Mouse (Mus musculus): ENCODE measurements around the gene Tmem82. TPM values are rescaled to one million over a fixed set of nuclear protein-coding genes. Genes with fewer than 3 reads are reported as not detected.

Tmem82 gene
- total RNA-seq (2021) = 1 to 10 TPM in 1 of 2 experiments, under 1 TPM in 1; 0.35 to 1.3 TPM

DNA sequence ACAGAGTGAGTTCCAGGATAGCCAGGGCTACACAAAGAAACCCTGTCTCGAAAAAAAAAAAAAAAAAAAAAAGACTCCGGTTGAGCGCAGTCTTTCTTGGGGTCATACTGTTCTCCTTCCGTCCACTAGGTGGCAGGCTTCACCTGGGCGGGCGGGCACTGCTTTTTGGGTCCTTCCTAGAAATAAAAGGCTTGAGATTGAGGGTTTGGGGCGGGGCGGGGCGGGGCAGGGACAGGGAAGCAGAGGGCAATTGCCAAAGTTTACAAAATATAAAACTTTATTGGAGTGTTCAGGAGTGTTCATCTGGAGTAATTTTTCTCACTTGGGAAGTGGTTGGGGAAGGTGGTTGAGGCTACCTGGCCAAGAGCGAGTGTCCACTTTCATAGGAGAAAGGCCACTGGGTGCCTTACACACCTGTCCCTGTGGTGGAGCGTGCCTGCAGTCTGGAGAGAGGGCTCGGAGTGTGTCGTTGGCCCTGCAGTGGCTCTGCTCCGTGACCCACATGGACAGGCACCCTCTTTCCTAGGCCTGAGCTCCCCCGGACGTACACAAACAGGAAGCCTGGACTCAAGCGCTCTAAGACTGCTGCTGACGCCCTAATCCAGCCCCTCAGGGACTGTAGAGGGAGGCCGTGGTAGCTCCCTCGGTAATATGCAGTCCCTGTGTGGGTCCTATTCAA lies at the start of gene Tmem82:
Gene Tmem82, minus strand, starts transcription at position 69 of the 679 bp plus-strand sequence.
- intact Hi-C loops (cut with DNase I) = no loop called here
- DNase-seq (ENCODE audit: low spot score in 2 of 2) = no peak

DNA sequence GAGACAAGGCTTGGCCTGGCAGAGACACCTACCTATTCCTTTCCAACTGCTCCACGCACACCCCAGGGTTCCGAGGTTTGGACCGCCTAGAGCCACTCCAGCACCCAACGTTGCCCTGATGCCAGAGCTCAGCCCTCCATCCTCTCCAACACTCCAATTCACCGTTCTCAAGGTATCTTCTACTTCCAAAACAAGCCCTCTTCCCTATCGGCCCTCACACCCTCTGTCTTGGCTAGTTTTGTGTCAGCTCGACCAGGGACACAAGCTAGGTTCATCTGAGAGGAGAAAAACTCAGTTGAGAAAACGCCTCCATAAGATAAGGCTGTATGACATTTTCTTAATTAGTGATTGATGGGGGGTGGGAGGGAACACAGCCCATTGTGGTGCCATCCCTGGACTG lies 46.4 kb upstream of the Tmem82 start, which contains the start of gene Plekhm2:
Gene Plekhm2, minus strand, starts transcription at position 101 of the 400 bp plus-strand sequence.
- no peak for DNase-seq (ENCODE audit: low spot score in 2 of 2)
- intact Hi-C loops (cut with DNase I) = no loop called here

DNA sequence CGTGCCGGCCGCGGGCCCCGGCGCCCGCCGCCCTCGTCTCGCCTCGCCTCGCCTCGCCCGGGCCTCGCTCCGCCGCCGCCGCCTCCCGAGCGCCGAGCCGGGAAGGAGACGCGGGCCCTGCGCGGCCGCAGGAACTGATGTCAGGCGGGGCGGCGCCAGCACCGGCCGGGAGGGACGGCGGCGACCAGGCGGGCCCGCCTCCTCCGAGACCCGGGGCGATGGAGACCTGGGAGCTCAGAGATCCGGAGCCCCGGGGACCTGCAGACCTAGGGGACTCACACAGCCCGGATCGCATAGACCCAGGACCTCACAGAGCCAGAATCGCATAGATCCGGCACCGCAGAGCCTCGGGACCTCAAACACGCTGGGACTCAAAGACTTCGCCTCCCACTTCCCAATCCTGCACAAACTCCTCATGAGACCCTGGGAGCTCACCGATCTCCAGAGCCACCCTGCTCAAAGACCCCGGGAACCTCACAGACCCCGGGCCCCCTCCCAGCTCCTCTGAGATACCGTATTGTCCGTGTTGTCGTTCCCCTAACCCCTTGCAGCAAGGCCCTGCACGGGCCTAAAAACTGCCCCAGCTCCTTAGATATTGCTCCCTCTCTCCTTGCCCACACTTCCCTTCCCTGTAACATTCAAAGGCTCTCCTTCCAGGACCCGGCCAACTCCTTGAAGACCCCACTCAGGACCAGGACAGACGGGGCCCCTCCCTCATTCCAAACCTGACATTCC lies 45.7 kb upstream of the Tmem82 start:
- DNase-seq (ENCODE audit: low spot score in 2 of 2) = peak; percentile 76 to 82
- intact Hi-C loops (cut with DNase I) = no loop called here

DNA sequence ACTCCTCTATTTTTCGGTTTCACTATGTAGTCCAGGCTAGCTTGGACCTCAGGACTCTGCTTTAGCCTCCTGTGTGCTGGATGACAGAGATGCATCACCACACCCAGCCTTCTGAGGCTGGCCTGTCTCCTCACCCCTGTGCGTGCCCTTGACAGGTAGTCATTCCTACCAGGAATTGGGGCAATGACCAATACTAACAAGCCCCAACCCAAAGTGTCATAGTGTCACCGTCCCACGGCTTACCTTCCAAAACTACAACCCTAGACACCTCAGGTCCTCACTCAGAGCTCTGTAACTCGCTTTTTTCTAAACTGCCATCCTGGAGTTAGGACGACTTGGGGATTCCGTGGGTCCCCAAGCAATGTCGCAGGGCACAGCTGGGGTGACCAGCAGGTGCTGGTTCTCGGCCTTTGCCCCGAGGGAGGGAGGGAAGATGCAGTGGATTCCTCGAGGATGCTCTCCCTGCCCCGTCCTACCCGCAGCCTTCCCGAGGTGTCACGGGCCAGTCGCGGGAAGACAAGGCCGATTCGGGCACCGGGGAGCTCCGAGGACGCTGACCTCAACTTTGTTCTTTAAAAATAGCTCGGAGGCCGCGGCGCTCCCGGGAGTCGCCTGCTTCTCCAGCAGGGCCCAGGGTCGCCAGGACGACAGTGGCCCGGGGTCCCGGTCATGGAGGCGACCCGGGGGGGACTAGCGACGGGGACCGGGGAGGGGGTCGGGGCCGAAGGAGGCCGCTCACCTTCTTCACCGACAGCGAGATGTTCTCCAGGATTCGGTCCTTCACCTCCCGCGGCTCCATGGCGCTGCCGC lies 44.9 kb upstream of the Tmem82 start:
- intact Hi-C loops (cut with DNase I) = no loop called here

DNA sequence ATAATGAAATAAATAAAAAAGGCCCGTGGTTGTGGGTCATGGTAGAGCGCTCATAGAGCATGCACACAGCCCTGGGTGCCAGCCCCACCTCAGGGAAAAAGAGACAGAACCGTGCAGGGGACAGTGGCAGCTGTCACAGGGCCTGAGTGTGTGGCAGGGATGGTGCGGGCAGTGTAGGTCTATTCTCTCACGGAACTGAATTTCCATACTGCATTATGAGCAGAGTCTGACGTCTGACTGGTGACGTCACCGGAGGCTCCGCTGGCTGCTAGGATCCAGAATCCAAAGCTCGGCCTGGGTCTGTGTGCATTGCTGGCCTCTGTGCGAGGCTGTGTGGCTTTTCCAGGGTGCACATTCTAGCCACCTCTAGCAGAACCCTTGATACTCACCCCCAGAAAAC lies 42.5 kb upstream of the Tmem82 start:
- intact Hi-C loops (cut with DNase I) = no loop called here
- no peak for DNase-seq (ENCODE audit: low spot score in 2 of 2)

More for the DNA sequence above, 44.9 kb upstream of the Tmem82 start:
- DNase-seq (ENCODE audit: low spot score in 2 of 2) = peak; percentile 14 to 46

DNA sequence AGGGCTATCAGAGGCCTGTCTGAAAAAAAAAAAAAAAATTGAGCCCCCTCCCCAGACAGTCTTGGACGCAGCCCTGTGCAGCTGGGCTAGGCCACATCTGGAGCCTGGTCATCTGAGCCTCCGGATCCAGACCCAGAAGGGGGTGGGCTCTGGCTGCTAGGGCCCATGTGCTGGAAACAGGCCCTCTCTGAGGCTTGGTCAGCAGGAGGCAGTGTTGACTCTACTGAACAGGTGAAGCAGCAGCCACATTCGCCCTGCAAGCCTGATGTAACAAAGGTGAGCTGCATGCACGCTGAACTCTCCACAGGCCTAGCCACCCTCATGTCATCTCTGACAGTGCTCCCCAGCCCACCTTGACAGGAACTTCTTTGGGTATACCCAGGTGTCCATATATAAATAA lies 41.3 kb upstream of the Tmem82 start:
- no peak for DNase-seq (ENCODE audit: low spot score in 2 of 2)
- intact Hi-C loops (cut with DNase I) = no loop called here

DNA sequence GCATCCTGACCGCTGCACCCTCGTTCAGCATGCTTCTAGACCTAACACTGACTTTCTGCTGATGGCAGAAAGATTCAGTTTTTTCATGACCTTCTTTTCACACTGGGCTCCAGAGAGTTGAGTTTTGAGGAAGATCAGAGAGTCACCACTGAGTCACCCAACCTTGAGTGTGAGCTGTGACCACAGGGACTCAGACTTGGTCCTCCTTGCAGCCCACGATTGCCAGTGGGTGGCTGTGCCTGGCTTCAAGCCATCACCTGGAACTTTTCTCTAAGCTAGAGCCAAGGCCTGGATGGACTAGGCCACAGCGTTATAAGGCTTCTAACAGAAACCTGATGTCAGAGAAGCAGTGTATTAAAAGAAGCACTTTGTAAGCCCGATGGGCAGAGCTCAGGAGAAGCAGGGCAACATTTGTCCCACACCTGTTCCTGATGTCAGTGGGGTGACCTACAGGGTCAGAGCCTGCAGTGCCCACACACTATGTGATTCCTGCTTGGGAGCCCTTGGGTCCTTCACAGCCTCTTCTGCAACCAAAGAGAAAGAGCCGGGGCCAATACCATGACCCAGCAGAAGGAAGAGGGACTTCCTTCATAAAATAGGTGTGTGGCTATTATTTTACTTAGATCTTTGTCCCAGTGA lies 40.5 kb upstream of the Tmem82 start:
- intact Hi-C loops (cut with DNase I) = no loop called here
- no peak for DNase-seq (ENCODE audit: low spot score in 2 of 2)

DNA sequence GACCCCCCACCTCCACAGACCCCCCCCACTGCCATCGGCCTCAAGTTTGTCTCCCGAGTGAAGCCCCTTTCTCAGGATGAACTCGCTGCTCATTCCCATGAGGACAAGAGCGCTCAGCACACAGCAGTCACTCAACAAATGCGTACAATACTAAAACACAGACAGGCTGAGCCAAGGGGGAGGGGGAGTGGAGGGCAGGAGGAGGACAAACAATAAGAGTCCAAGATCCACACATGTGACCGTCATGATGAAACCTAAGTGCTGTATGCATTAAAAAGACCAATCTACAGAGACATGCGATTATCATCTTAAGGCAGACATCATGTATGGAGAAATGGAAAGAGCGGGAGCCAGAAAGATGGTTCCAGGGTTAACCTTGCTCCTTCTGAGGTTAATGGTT lies 38.5 kb upstream of the Tmem82 start:
- intact Hi-C loops (cut with DNase I) = no loop called here
- no peak for DNase-seq (ENCODE audit: low spot score in 2 of 2)

DNA sequence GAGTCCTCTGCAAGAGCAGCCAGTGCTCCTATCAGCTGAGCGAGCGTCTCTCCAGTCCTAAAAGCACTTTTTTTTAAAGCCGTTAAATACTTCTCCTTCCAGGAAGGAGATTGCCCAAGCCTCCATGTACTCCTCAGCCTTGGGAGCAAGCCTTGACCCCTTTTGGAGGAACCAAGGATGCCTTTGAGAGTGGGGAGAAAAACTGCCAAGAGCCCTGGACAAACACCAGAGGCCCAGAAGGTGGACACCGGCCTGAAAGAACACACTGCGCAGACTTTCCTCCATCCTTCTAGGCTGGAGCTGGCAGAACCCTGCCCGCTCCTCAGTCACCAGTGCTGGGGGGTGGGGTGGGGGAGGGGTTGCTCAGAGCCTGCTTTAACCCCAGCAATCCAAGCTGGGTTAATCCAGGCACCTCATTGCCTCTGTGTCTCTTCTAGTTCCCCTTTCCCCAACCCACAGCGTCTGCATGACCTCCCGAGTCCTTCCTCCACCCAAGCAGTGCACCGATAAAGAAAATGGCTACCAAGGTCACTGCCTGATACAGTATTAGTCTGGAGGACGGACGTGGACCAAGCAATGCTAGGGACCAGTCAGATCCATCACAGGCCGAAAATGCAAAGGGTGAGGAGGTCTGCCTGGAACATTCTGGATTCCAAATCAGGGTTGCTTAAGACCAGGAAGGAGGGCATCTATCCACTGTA lies 37.6 kb upstream of the Tmem82 start:
- intact Hi-C loops (cut with DNase I) = no loop called here
- DNase-seq (ENCODE audit: low spot score in 2 of 2) = no peak

DNA sequence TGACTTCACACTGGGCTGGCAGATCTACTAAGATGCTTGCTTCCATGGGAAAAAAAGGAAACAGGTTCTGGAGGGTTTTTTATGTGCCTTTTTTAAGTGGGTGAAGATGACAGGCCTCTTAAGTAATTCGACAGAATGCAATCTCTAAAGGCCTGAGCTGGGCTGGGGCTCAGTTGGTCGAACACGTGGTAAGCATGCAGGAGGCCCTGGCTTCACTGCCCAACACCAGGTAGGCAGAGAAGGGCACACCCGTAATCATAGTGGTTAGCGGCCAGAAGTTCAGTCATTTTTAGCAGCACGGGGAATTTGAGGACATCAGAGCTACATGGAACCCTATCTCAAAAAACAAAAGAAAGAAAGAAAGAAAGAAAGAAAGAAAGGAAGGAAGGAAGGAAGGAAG lies 36.1 kb upstream of the Tmem82 start:
- DNase-seq (ENCODE audit: low spot score in 2 of 2) = no peak
- intact Hi-C loops (cut with DNase I) = no loop called here

DNA sequence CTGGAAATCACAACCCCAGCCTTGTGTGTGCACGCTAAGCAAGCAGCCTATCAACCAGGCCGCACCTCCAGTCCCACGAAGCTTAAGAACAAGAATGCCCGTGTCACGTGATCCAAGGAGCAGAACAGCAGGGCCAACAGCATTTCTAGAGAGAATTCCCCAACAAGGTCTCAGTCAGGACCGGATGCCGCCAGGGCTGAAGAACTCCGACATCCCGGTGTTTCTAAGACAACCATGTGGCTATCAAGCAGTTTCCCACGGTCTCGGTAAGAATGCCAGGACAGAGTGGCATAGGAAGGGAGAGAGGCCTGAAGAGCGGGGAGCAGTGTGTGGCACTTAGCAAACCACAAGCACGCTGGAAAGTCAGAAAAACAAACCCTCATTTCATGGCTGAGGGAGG lies 35.4 kb upstream of the Tmem82 start:
- no peak for DNase-seq (ENCODE audit: low spot score in 2 of 2)
- intact Hi-C loops (cut with DNase I) = no loop called here

DNA sequence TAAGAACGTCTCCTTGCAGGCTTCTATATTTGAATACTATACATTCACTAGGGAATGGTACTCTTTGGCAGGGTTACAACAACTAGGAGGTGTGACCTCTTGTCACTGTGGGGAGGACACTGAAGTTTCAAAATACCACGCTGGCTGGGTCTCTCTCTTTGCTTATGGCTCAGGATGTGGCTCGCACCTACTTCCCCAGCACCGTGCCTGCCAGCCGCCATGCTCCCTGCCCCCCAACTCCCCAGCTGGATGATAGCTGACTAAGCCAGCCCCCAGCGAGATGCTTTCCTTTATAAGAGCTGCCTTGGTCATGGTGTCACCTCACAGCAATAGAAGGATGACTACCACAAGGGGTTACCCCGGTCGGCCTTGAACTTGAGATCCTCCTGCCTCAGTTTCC lies 34.6 kb upstream of the Tmem82 start:
- intact Hi-C loops (cut with DNase I) = no loop called here

DNA sequence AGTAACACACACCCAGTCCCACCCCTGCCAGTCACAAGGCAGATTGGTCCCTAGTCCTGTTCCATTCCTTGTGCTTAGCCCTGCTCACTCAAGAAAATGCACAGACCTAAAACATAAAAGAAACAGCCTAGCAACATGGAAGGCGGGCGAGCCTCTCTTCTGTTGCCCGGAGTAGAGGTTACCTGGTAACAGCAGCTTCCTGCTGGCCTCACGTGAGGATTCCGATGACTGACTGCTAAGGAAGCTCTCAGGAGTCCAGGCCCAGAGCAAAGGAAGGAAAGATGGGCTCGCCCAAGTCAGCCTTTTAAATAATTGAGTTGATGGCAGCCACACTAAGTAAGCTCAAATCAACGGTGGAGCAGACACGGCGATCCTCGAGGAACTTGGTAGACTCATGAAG lies 33.5 kb upstream of the Tmem82 start:
- intact Hi-C loops (cut with DNase I) = no loop called here
- no peak for DNase-seq (ENCODE audit: low spot score in 2 of 2)

More for the DNA sequence above, 34.6 kb upstream of the Tmem82 start:
- DNase-seq (ENCODE audit: low spot score in 2 of 2) = no peak

DNA sequence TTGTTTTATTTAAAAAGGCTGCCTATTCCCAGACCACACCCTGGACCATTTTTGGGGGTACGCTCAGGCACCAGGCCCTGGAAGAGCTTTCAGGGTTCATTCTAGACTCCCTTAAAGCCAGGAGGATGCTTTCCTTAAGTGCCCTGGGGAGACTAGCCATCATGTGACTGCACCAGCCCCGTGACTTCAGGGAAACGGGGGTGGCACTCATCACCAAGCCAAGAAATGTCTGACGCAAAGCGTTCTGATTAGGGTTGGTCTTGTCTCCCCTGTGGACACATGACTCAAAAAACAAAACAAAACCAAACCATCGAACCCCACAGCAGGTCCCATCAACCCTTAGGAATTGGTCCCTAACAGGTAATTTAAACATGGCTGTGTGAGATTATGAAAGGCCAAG lies 32.9 kb upstream of the Tmem82 start:
- intact Hi-C loops (cut with DNase I) = no loop called here
- no peak for DNase-seq (ENCODE audit: low spot score in 2 of 2)

DNA sequence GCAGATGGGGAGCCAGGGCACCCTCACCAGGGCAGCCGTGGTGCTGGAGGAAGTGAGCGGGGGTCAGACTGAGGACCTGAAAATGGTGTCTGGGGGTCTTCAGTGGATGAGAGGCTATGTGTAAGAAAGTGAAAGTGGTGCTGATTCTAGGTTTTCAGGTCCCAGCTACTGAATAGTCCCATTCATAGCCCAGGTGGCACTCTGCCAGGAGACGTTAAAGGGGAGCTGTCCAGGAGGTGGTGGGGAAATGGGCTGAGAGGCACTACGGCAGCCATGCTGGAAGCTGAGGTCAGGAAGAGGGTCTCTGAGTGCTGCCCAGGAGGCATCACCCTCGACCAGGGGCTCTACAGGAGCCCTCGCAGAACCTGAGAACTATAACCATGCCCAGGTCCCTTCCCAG lies 30.8 kb upstream of the Tmem82 start:
- intact Hi-C loops (cut with DNase I) = no loop called here
- no peak for DNase-seq (ENCODE audit: low spot score in 2 of 2)

DNA sequence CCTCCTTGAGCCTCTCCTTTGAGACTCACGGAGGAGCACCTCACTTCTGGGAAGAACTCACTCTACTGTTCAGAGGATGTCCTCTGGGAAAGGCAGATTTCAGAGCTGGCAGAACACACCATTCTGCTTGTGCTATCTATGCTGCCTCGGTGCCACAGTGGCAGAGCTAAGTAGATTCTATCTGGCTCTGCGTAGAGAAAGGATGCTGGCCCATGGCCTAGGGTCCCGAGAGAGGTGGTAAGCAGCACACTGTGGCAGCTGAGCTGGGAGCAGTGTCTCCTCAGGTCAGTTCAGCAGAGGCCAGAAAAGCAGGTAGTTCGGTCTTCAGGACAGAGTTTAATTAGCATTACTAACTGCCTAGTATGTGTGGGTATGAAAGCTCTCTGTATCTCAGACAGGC lies 29.8 kb upstream of the Tmem82 start:
- intact Hi-C loops (cut with DNase I) = no loop called here

DNA sequence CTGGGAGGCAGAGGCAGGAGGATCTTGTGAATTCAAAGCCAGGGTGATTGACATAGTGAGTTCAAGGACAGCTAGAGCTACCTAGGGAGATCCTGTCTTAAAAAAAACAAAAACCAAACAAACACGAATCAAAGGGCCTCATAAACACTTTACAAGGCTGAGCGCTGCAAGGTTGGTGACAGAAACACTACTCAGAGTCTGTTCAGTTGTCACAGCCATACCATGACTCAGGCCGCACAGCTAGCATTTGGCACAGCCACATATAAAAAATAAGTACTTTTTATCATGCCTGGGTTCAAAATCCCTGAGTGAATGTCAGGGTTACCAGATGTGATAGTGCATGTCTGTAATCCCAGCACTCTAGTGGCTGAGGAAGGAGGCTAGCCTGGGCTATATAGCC lies 28.8 kb upstream of the Tmem82 start:
- DNase-seq (ENCODE audit: low spot score in 2 of 2) = no peak
- intact Hi-C loops (cut with DNase I) = no loop called here

More for the DNA sequence above, 29.8 kb upstream of the Tmem82 start:
- no peak for DNase-seq (ENCODE audit: low spot score in 2 of 2)

DNA sequence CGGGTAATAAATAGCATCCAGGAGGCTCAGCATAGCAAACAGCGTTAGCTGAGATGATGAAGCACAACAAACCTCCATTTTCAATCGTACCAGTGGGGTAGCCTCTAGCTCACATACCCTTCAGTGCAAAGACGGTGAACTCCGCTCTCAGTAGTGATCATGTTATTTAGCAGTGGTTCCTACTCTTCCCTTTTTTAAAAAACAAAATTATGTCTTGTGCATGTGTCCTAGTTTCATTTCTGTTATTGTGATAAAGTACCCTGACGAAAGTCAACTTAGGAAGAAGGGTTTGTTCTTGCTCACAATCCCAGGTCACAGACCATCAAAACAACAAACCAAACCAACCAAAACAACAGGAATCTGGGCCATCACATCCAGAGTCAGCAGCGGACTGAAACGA lies 27.6 kb upstream of the Tmem82 start:
- DNase-seq (ENCODE audit: low spot score in 2 of 2) = no peak
- intact Hi-C loops (cut with DNase I) = no loop called here

DNA sequence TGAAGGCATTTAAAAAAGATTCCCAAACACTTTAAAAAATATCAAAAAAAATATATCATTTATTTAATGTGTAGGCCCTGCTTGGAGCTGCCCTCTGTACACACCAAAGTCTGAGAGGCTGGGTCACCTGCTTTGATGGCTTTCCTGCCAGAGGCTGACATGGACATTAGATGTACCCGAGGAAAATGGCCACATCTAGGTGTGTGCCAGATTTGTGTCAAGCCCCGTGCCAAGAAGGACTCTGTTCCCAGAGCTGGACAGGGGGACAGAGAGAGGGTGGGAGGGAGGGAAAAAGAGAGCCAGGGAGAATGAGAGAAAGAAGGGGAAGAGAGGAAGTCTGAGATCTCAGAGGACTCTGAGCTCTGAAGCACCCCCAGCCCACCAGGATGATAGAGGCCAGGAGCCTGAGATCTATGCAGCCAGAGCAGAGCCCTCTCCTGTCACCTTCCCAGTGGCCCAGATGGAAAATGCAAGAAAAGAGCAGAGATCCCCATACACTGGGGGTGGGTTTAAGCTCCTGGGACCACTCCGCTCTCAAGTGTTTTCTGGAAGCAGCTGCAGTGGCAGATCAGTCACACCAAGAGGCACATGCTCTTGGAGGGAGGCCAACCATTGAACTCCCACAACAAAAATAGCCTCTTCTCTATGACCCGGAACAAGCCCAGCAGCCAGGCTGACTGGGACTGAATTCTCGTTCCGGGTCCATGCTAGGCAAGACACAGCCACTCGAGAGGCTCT lies 24.9 kb upstream of the Tmem82 start:
- peak in 1 of 2 experiments; percentile 49 for DNase-seq (ENCODE audit: low spot score in 2 of 2)

More for the DNA sequence above, 24.9 kb upstream of the Tmem82 start:
- intact Hi-C loops (cut with DNase I) = no loop called here
